Mouse (Mus musculus) Patski (cell line): ENCODE results near the gene Gsap. TPM values are rescaled to one million over a fixed set of nuclear protein-coding genes. Genes with fewer than 3 reads are reported as not detected.

Experiments used
- ATAC-seq: fragments of 100-300 bp; one replicate; pipeline ENCODE4 v1.8.0; 2021
- CTCF ChIA-PET: fragments of 350-600 bp; sonication (Branson Sonifier 250); formaldehyde crosslinking; loops from one replicate; lab custom pipeline; 2022; ENCODE audit warnings: inconsistent platforms; lab: Charles Lee
- POLR2A ChIA-PET: fragments of 350-600 bp; sonication (Branson Sonifier 250); formaldehyde crosslinking; loops from one replicate; lab custom pipeline; 2022; ENCODE audit warnings: antibody characterized with exemption, inconsistent platforms; lab: Charles Lee
- DNase-seq: peaks from one replicate; pipeline ENCODE4 v3.0.0-alpha.2; 2011; ENCODE audit warnings: low read depth, low spot score
- H3K27me3 ChIP-seq: fragments of 371-371 bp; one replicate; pipeline ENCODE4 v1.5.1; 2021
- CTCF ChIP-seq: fragments of 100-300 bp; IDR thresholded peaks from one replicate; pipeline ENCODE4 v1.5.1; 2021
- in situ Hi-C: fragments of 300-500 bp; cut with MboI; formaldehyde crosslinking; loops from 3 replicates; pipeline ENCODE4 v1.11.1; 2018; ENCODE audit warnings: low pct_unique_long_range_greater_than_20kb, mixed read lengths
- polyA plus RNA-seq: library from polyadenylated mRNA; unstranded; gene quantifications from one replicate; pipeline ENCODE4 v1.2.3, GENCODE M21; 2021

Gene Gsap
- polyA plus RNA-seq, 1 experiment from 2014 or later = 5.7 TPM

GRCm38 (mm10) chr5:21348366-21348765, 162.3 kb downstream of the Gsap start:
- peaks cover 11% of the 10 kb centered on the region for H3K27me3 ChIP-seq
- CTCF ChIA-PET = interaction anchor here (1.0 kb wide), 1 partner anchor 17 kb away, joined by 3 read pairs; no protein-coding TSS in a partner anchor
- ATAC-seq (no peak), DNase-seq (no peak)
- POLR2A ChIA-PET = no interaction called here
- no peak for TF ChIP-seq CTCF
- in situ Hi-C loops = no loop called here

- TF ChIP-seq CTCF = no peak
- peaks cover 9% of the 10 kb centered on the region for H3K27me3 ChIP-seq
- ATAC-seq = no peak
- POLR2A ChIA-PET = interaction anchor here (0.6 to 0.7 kb wide), 2 partner anchors 10 to 1231 kb away, joined by 3 to 12 read pairs; no protein-coding TSS in a partner anchor
- in situ Hi-C loops = no loop called here
- DNase-seq = no peak
- CTCF ChIA-PET = interaction anchor here (2.4 kb wide), 1 partner anchor 11 kb away, joined by 8 read pairs; no protein-coding TSS in a partner anchor
These were observed 165.6 kb downstream of the Gsap start for GRCm38 (mm10) chr5:21351678-21352077.

GRCm38 (mm10) chr5:21358648-21359047, 172.6 kb downstream of the Gsap start:
- ChIA-PET POLR2A (no interaction called here), CTCF (no interaction called here)
- no peak for TF ChIP-seq CTCF
- H3K27me3 ChIP-seq = peaks cover 43% of the 10 kb centered on the region
- in situ Hi-C loops = no loop called here
- DNase-seq (no peak), ATAC-seq (no peak)

GRCm38 (mm10) chr5:21363343-21363742, 177.3 kb downstream of the Gsap start:
- TF ChIP-seq CTCF = no peak
- in situ Hi-C loops = no loop called here
- POLR2A ChIA-PET = no interaction called here

More at GRCm38 (mm10) chr5:21363343-21363742, 177.3 kb downstream of the Gsap start:
- CTCF ChIA-PET = interaction anchor here (3.2 kb wide), 1 partner anchor 11 kb away, joined by 8 read pairs; no protein-coding TSS in a partner anchor
- ATAC-seq (no peak), DNase-seq (no peak)
- peaks cover 53% of the 10 kb centered on the region for H3K27me3 ChIP-seq

Other genes starting within 250 kb of the Gsap start
- gene Rsbn1l, start 229.9 kb upstream of the Gsap start, polyA plus RNA-seq = 12.8 TPM
- gene Ptpn12, start 130.3 kb upstream of the Gsap start, polyA plus RNA-seq = 62.0 TPM
- not detected for gene Fgl2, start 186.4 kb downstream of the Gsap start, polyA plus RNA-seq
- 0.37 TPM for gene Ccdc146, start 238.4 kb downstream of the Gsap start, polyA plus RNA-seq
- 10.2 TPM for gene Fam185a, start 238.7 kb downstream of the Gsap start, polyA plus RNA-seq